Mouse (Mus musculus): ENCODE results near the gene Dync1h1. TPM values are rescaled to one million over a fixed set of nuclear protein-coding genes. Genes with fewer than 3 reads are reported as not detected.
A peak's percentile ranks its signal among the peaks of the same experiment; 100 is the strongest.

Dync1h1 gene
- polyA plus RNA-seq, 1 experiment from 2014 or later: 41.9 TPM

DNA sequence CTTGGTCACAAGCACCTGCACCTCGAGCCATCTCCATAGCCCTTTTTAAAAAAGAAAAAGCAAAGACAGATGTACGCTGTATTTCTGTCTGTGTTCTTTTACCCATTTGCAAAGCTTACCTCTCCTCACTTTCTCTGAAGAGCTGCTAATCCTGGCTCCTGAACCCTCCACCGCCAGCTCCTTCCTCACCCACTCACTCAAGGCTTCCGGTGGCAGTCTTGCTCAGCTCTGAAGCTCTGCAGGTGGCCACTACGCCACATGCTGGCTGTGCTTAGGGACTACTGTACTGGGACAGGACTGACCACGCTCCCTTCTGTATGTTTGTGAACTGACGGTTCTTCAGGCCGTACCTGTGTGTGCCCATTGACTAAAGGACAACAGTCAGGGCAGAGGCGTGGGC, 34.9 kb upstream of the Dync1h1 start:
- Histone ChIP-seq H3K9me3 (ENCODE audit: control insufficient read depth, low read length) (no peaks in the 10 kb centered on the region), H3K36me3 (ENCODE audit: control insufficient read depth, insufficient read depth, low read length) (peaks cover 29% of the 10 kb centered on the region), H3K4me3 (ENCODE audit: low read length) (no peak overlapping the region), H3K27me3 (ENCODE audit: control insufficient read depth, insufficient read depth, low read depth, low read length) (no peaks in the 10 kb centered on the region), H3K4me1 (replicated peaks; ENCODE audit: control insufficient read depth, insufficient read depth, low read length) (no peaks in the 10 kb centered on the region), H3K27ac (ENCODE audit: low read length) (no peak overlapping the region), H3K4me2 (ENCODE audit: low read depth, low read length) (no peak overlapping the region), H3K9ac (ENCODE audit: low read length) (no peak overlapping the region)
- ATAC-seq (ENCODE audit: low read depth): no peak
- WGBS: 83% methylated on average over 9 of the region's 9 CpGs

DNA sequence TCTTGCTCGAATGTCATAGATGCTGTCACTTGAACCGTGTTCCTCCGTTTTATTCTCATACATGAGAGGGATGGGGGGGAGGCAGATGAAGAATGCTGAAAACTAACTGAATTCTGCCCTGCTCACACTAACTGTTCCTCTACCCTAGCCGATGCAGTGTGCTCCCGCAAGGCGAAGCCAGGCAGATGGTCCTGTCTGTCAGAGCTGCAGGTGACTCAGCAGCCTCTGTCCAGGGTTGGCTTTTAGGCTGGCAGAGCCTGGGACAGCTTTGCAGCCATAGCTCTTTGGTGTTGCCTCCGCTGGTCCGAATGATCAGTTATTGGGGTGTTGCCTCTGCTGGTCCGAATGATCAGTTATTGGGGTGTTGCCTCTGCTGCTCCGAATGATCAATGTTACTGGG, 30.2 kb upstream of the Dync1h1 start:
- no peaks in the 10 kb centered on the region for H3K4me1 ChIP-seq (replicated peaks; ENCODE audit: control insufficient read depth, insufficient read depth, low read length)
- no peak overlapping the region for H3K9ac ChIP-seq (ENCODE audit: low read length)
- no peaks in the 10 kb centered on the region for H3K27me3 ChIP-seq (ENCODE audit: control insufficient read depth, insufficient read depth, low read depth, low read length)
- H3K9me3 ChIP-seq (ENCODE audit: control insufficient read depth, low read length): no peaks in the 10 kb centered on the region
- no peak for ATAC-seq (ENCODE audit: low read depth)
- no peak overlapping the region for H3K27ac ChIP-seq (ENCODE audit: low read length)
- WGBS: 90% methylated on average over 10 of the region's 10 CpGs
- peaks cover 21% of the 10 kb centered on the region for H3K36me3 ChIP-seq (ENCODE audit: control insufficient read depth, insufficient read depth, low read length)
- H3K4me2 ChIP-seq (ENCODE audit: low read depth, low read length): no peak overlapping the region
- H3K4me3 ChIP-seq (ENCODE audit: low read length): no peak overlapping the region

DNA sequence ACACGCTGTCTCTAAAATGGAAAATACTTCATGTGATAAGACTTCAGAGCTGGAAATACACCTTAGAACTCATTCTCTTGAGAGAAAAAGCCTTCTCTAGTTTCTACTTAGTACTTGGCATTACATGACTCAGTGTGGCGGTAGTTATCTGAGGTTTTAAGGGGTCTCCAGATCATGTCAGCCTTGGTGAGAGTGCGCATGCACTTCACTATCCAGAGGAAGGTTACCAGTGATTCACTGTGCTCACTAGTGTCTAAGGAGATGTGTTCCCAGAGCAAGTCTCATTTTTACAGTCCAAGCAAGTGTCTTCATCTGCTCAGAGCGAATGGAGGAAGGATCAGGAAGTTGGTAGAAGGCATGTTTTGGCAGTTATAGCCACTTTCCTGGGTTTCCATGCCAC, 28.9 kb upstream of the Dync1h1 start:
- Histone ChIP-seq H3K27ac (ENCODE audit: low read length) (no peak overlapping the region), H3K36me3 (ENCODE audit: control insufficient read depth, insufficient read depth, low read length) (peaks cover 19% of the 10 kb centered on the region), H3K27me3 (ENCODE audit: control insufficient read depth, insufficient read depth, low read depth, low read length) (no peaks in the 10 kb centered on the region)

DNA sequence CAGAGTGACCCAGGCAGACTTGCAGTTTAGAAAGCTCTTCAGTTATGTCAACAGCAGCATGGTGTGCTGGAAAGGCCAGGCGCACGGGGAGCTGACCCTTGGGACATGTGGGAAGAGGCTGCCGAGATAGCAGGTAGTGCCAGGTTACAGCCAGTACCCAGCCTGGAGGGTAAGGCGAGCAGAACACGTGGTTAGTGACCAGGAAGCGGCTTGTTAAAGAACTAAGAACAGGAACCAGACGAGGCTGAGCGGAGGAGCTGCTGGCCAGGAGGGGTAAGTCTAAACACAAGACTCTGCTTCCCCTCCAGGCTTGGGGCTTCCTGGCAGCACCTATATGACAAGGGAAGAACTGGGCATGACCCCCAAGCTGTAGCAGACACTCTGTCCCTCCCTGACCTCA, 27.6 kb upstream of the Dync1h1 start:
- WGBS: 80% methylated on average over 8 of the region's 8 CpGs
- Histone ChIP-seq H3K4me3 (ENCODE audit: low read length) (no peak overlapping the region), H3K27me3 (ENCODE audit: control insufficient read depth, insufficient read depth, low read depth, low read length) (no peaks in the 10 kb centered on the region), H3K36me3 (ENCODE audit: control insufficient read depth, insufficient read depth, low read length) (peaks cover 9% of the 10 kb centered on the region), H3K4me1 (replicated peaks; ENCODE audit: control insufficient read depth, insufficient read depth, low read length) (no peaks in the 10 kb centered on the region), H3K9ac (ENCODE audit: low read length) (no peak overlapping the region), H3K9me3 (ENCODE audit: control insufficient read depth, low read length) (no peaks in the 10 kb centered on the region), H3K27ac (ENCODE audit: low read length) (no peak overlapping the region), H3K4me2 (ENCODE audit: low read depth, low read length) (no peak overlapping the region)
- no peak for ATAC-seq (ENCODE audit: low read depth)

More for the DNA sequence above, 28.9 kb upstream of the Dync1h1 start:
- Histone ChIP-seq H3K4me1 (replicated peaks; ENCODE audit: control insufficient read depth, insufficient read depth, low read length) (no peaks in the 10 kb centered on the region), H3K9ac (ENCODE audit: low read length) (no peak overlapping the region), H3K4me2 (ENCODE audit: low read depth, low read length) (no peak overlapping the region), H3K9me3 (ENCODE audit: control insufficient read depth, low read length) (no peaks in the 10 kb centered on the region), H3K4me3 (ENCODE audit: low read length) (no peak overlapping the region)
- WGBS: 90% methylated on average over 4 of the region's 4 CpGs
- ATAC-seq (ENCODE audit: low read depth): no peak

DNA sequence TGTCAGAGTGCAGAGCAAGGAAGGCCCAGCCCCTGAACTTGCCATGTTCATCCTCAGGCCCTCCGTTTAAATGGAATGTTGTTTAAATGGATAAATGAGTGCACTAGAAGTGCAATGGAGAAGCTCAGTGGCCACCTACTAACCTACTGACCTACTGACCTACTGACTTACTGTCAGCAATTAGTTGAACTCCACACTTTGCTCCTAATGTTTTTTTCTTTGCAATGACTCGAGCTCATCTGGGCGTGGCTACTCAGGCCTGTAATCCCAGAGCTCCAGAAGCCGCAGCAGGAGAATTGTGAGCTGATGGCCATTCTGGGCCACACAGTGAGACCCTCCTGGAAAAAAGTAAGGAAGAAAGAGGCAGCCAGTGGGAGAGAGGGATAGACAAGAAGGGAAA, 25.3 kb upstream of the Dync1h1 start:
- Histone ChIP-seq H3K9ac (ENCODE audit: low read length) (no peak overlapping the region), H3K4me3 (ENCODE audit: low read length) (no peak overlapping the region), H3K4me2 (ENCODE audit: low read depth, low read length) (no peak overlapping the region), H3K4me1 (replicated peaks; ENCODE audit: control insufficient read depth, insufficient read depth, low read length) (no peaks in the 10 kb centered on the region), H3K9me3 (ENCODE audit: control insufficient read depth, low read length) (no peaks in the 10 kb centered on the region), H3K27ac (ENCODE audit: low read length) (no peak overlapping the region), H3K36me3 (ENCODE audit: control insufficient read depth, insufficient read depth, low read length) (peaks cover 9% of the 10 kb centered on the region), H3K27me3 (ENCODE audit: control insufficient read depth, insufficient read depth, low read depth, low read length) (no peaks in the 10 kb centered on the region)
- 77% methylated on average over 4 of the region's 4 CpGs for whole genome bisulfite sequencing
- ATAC-seq (ENCODE audit: low read depth): no peak

DNA sequence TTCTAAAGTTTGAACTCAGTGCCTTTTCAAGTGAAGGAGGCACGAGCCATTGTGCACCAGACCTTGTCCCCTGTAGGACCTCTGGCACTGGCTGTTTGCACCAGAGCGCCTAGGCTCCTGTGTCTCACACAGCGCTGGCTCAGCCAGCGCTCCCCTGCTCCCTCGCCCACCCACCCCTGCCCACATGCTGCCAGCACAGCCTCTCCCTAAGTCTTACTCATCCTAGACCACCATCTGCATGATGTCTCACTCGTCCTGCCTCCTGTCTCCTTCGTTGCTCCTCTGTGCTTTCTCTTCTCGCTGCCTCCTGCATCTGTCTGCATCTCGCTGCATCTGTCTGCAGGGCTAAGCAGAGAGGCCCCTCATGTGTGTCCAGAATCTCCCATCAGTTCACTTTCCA, 22.9 kb upstream of the Dync1h1 start:
- H3K36me3 ChIP-seq (ENCODE audit: control insufficient read depth, insufficient read depth, low read length): peaks cover 2% of the 10 kb centered on the region; the same call in 1 of the 2 replicates
- ATAC-seq (ENCODE audit: low read depth): no peak
- H3K9ac ChIP-seq (ENCODE audit: low read length): no peak overlapping the region
- no peaks in the 10 kb centered on the region for H3K27me3 ChIP-seq (ENCODE audit: control insufficient read depth, insufficient read depth, low read depth, low read length)
- no peaks in the 10 kb centered on the region for H3K9me3 ChIP-seq (ENCODE audit: control insufficient read depth, low read length)
- 81% methylated on average over 9 of the region's 9 CpGs for WGBS
- no peak overlapping the region for H3K27ac ChIP-seq (ENCODE audit: low read length)
- no peak overlapping the region for H3K4me2 ChIP-seq (ENCODE audit: low read depth, low read length)
- H3K4me3 ChIP-seq (ENCODE audit: low read length): no peak overlapping the region
- H3K4me1 ChIP-seq (replicated peaks; ENCODE audit: control insufficient read depth, insufficient read depth, low read length): no peaks in the 10 kb centered on the region

DNA sequence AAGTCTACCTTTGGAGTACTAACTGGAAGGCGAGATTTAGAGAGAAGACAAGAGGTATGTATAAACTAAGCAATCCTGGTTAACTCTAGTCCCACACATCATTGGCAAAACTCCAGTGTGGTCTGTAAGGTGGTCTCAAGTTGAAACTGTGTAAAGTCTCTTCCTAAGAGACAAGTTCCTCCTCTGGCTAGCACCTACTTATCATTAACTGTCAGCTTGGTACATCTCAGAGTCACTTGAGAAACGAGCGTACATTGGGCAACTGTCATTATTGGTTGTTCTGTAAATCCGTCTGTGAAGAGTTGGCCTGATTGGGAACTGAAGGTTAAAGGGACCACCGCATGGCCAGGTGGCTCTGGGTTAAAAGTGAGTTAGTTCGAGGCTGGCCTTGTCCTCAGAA, 12.6 kb upstream of the Dync1h1 start:
- Histone ChIP-seq H3K9ac (ENCODE audit: low read length) (no peak overlapping the region), H3K4me1 (replicated peaks; ENCODE audit: control insufficient read depth, insufficient read depth, low read length) (peaks cover 12% of the 10 kb centered on the region), H3K4me2 (ENCODE audit: low read depth, low read length) (no peak overlapping the region), H3K27ac (ENCODE audit: low read length) (no peak overlapping the region), H3K36me3 (ENCODE audit: control insufficient read depth, insufficient read depth, low read length) (no peaks in the 10 kb centered on the region), H3K9me3 (ENCODE audit: control insufficient read depth, low read length) (no peaks in the 10 kb centered on the region), H3K27me3 (ENCODE audit: control insufficient read depth, insufficient read depth, low read depth, low read length) (no peaks in the 10 kb centered on the region), H3K4me3 (ENCODE audit: low read length) (no peak overlapping the region)
- ATAC-seq (ENCODE audit: low read depth): no peak
- 71% methylated on average over 6 of the region's 6 CpGs for WGBS

DNA sequence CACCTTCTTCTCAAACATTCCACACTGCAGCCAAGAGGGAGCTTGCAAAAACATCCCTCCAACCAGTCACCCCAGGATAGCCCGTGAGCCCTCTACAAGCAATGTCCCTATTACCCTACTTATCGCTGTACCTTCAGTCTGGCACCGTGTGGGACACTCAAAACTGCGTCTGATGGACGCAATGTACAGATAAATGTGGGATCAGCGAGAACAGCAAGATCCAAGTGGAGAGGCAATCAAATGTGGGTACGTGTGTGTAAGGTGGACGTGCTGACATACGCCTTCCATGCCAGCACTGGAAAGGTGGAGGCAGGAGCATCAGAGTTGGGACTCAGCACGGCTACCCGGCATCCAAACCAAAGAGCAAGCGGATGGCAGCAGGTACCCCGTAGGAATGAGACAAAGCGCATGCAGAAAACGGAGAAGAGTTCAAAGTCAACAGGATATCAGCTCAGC, 10.4 kb upstream of the Dync1h1 start:
- ATAC-seq (ENCODE audit: low read depth): peak; percentile 27
- 1% methylated on average over 15 of the region's 15 CpGs for WGBS
- no peaks in the 10 kb centered on the region for H3K36me3 ChIP-seq (ENCODE audit: control insufficient read depth, insufficient read depth, low read length)

DNA sequence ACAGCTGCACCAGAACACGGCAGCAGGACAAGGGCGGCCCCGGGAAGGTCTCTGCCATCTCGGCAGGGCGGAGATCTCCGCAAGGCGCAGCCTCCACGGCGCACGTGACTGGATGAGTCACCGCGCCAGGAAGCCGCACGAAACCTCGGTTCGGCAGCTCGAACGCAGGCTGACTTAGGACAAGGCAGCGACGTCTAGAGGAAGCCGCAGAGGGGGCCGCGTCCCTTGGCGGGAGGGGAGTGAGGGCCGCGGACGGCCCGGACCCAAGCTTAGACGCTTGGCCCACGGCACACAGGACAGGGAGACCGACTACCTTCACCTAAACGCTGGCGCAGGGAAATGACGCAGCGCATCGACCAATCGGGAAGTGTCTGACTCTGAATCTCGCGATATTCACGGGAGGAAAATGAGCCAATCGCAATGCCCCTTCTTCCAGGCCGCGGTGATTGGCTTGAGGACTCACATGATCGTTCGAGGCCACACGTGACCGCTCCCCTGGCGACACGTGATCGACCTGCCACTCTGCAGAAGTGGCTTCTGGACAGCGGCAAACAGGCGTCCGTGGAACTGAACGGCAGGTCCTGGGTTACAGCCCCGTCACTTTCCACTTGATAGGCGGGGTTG, 9.9 kb upstream of the Dync1h1 start:
- ATAC-seq (ENCODE audit: low read depth): peak; percentile 99
- Histone ChIP-seq H3K4me1 (replicated peaks; ENCODE audit: control insufficient read depth, insufficient read depth, low read length) (peaks cover 12% of the 10 kb centered on the region), H3K4me2 (ENCODE audit: low read depth, low read length) (peak overlapping the region; percentile 99), H3K4me3 (ENCODE audit: low read length) (peak overlapping the region; percentile 83), H3K27me3 (ENCODE audit: control insufficient read depth, insufficient read depth, low read depth, low read length) (no peaks in the 10 kb centered on the region), H3K9ac (ENCODE audit: low read length) (peak overlapping the region; percentile 94), H3K36me3 (ENCODE audit: control insufficient read depth, insufficient read depth, low read length) (no peaks in the 10 kb centered on the region), H3K27ac (ENCODE audit: low read length) (peak overlapping the region; percentile 93), H3K9me3 (ENCODE audit: control insufficient read depth, low read length) (no peaks in the 10 kb centered on the region)
- WGBS: under 1% methylated on average over 56 of the region's 56 CpGs

More for the DNA sequence above, 10.4 kb upstream of the Dync1h1 start:
- Histone ChIP-seq H3K27me3 (ENCODE audit: control insufficient read depth, insufficient read depth, low read depth, low read length) (no peaks in the 10 kb centered on the region), H3K4me3 (ENCODE audit: low read length) (peak overlapping the region; percentile 83), H3K9me3 (ENCODE audit: control insufficient read depth, low read length) (no peaks in the 10 kb centered on the region), H3K27ac (ENCODE audit: low read length) (peak overlapping the region; percentile 93), H3K4me2 (ENCODE audit: low read depth, low read length) (peak overlapping the region; percentile 99), H3K9ac (ENCODE audit: low read length) (peak overlapping the region; percentile 94), H3K4me1 (replicated peaks; ENCODE audit: control insufficient read depth, insufficient read depth, low read length) (peaks cover 12% of the 10 kb centered on the region)

DNA sequence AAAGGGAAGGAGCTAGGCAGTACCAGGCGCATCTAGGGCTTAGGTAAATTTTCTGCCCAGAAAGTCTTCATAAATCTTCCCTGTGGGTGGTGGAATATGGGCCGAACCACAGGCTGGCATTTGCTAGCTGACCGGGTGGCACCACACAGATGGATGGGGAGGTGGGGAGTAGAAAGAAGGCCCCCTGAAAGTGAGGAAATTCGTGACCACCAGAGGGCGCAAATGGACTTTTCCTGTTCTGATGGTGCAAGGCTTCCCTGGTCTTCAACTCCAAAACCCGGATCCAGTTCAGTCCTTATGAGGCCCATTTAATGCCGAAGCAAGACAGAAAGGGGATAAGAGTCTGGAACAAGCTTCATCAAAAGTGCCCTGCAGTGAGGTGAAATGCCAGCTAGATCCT, 2.7 kb upstream of the Dync1h1 start:
- no peak overlapping the region for H3K27ac ChIP-seq (ENCODE audit: low read length)
- H3K4me2 ChIP-seq (ENCODE audit: low read depth, low read length): no peak overlapping the region
- no peaks in the 10 kb centered on the region for H3K27me3 ChIP-seq (ENCODE audit: control insufficient read depth, insufficient read depth, low read depth, low read length)
- no peaks in the 10 kb centered on the region for H3K36me3 ChIP-seq (ENCODE audit: control insufficient read depth, insufficient read depth, low read length)
- ATAC-seq (ENCODE audit: low read depth): no peak
- H3K4me3 ChIP-seq (ENCODE audit: low read length): no peak overlapping the region
- peaks cover 16% of the 10 kb centered on the region for H3K4me1 ChIP-seq (replicated peaks; ENCODE audit: control insufficient read depth, insufficient read depth, low read length)
- no peaks in the 10 kb centered on the region for H3K9me3 ChIP-seq (ENCODE audit: control insufficient read depth, low read length)
- 8% methylated on average over 7 of the region's 7 CpGs for WGBS
- H3K9ac ChIP-seq (ENCODE audit: low read length): no peak overlapping the region

All from lung, embryonic 16.5 days (tissue).